Mouse (Mus musculus) embryo, embryonic 9.5 days (tissue): ENCODE measurements around the gene Celf5.

Experiments used
- DNase-seq: peaks from one replicate; pipeline ENCODE4 v3.0.0-alpha.2; 2017; ENCODE audit errors: extremely low spot score

The Celf5 gene

GRCm38 (mm10) chr10:81426897-81427296, 55.6 kb downstream of the Celf5 start:
- DNase-seq = peak; percentile 9

- peak; percentile 5 for DNase-seq
Measured at GRCm38 (mm10) chr10:81426081-81426671, 56.3 kb downstream of the Celf5 start.

GRCm38 (mm10) chr10:81425236-81425850, 57.2 kb downstream of the Celf5 start:
- peak; percentile 7 for DNase-seq

- peak; percentile 12 for DNase-seq
Measured at GRCm38 (mm10) chr10:81424246-81425051, 58.1 kb downstream of the Celf5 start.

- DNase-seq = no peak
Measured at GRCm38 (mm10) chr10:81423476-81424245, 58.8 kb downstream of the Celf5 start.

- DNase-seq = no peak
Measured at GRCm38 (mm10) chr10:81422661-81423217, 59.8 kb downstream of the Celf5 start.

- DNase-seq = no peak
Measured at GRCm38 (mm10) chr10:81422191-81422590, 60.3 kb downstream of the Celf5 start.

- no peak for DNase-seq
Measured at GRCm38 (mm10) chr10:81421797-81422100, 60.8 kb downstream of the Celf5 start.

- no peak for DNase-seq
Measured at GRCm38 (mm10) chr10:81421041-81421796, 61.3 kb downstream of the Celf5 start.

GRCm38 (mm10) chr10:81420191-81420767, 62.2 kb downstream of the Celf5 start:
- DNase-seq = no peak

GRCm38 (mm10) chr10:81419111-81419928, 63.2 kb downstream of the Celf5 start:
- no peak for DNase-seq

GRCm38 (mm10) chr10:81418216-81419070, 64.1 kb downstream of the Celf5 start:
- no peak for DNase-seq

GRCm38 (mm10) chr10:81417227-81418215, 65.0 kb downstream of the Celf5 start:
- no peak for DNase-seq

GRCm38 (mm10) chr10:81416581-81417226, 65.8 kb downstream of the Celf5 start:
- DNase-seq = peak; percentile 86

- DNase-seq = no peak
Measured at GRCm38 (mm10) chr10:81415549-81416310, 66.8 kb downstream of the Celf5 start.

- DNase-seq = no peak
Measured at GRCm38 (mm10) chr10:81415146-81415545, 67.4 kb downstream of the Celf5 start.
